Mouse (Mus musculus): ENCODE results near the gene Pde1c. TPM values are rescaled to one million over a fixed set of nuclear protein-coding genes. Genes with fewer than 3 reads are reported as not detected.

Gene Pde1c
- total RNA-seq, 2 experiments from 2014 or later: 2.8 to 3.1 TPM

DNA sequence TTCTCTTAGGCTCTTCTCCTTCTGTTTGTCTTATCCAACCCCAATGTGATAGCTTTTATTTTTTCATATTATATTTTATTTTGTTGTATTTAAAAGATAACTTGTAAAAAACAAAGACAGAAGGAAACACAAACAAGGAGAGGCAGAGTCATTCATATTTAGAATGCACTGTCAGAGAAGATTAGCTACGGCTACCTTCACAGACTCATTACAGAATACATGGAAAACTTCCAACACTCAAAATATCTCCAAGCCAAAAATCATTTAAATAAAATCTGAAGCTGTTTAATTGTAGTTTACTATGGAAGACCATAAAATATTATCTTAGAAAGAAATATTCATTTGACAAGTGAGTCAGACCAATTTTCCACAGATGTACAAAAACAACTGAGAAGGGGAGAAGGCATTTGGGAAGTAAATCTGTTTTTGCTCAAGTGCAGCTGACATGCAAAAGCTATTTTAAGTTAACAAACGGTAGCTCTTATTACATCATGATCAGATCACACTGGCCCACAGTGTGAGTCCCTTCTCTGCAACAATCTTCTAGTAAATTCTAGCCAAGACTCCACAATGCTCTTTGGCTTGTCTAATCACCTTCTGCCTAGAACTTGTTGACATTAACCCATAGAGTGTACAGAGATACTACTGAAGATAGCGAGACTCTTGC, 438.3 kb downstream of the Pde1c start:
- peak in 1 of 2 experiments; percentile 24 for DNase-seq (ENCODE audit: low spot score in 2 of 2)

DNA sequence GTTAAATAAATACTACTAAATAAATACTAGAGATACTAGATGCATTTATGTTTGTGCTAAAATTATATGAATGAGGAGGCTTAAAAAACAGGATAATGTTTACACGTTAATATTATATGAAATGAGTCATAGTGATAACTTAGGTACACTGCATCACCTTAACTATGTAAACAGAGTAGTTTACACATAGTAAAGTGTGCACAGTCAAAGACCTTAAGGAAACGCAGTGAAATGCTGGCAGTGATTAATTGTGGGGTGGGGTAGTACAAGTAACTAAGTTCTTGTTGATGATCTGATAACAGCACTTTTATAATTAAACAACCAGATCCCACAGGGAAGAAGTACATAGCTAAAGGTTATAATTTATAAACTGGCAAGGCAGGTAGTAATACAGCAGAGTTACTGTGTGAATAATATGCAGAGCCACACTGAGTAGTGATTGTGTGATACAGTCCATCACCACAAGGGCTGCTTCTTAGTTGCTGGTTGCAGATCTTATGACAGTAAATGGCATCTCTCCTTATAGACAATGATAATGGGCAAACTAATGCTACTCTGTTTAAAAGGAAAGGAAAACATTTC, 469.3 kb downstream of the Pde1c start:
- DNase-seq (ENCODE audit: low spot score in 2 of 2): no peak

DNA sequence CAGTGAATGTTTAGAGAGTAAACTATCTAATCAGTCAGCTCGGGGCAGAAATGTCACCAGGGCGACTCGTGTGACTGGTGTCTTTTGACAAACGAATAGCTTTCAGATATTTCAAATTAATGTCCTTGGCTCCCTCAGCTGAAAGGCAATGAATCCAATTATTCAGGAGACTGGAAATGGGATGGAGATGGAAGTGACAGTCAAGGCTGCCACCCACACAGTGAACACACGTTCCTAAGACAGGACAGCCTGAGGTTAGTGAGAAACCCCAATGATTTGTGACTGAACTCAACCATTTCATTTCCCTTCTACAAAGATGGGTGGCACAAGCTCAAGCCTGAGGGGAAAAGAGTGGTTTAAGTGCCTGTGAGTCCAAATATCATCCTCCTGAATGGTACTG, 470.5 kb downstream of the Pde1c start:
- no peak for DNase-seq (ENCODE audit: low spot score in 2 of 2)

DNA sequence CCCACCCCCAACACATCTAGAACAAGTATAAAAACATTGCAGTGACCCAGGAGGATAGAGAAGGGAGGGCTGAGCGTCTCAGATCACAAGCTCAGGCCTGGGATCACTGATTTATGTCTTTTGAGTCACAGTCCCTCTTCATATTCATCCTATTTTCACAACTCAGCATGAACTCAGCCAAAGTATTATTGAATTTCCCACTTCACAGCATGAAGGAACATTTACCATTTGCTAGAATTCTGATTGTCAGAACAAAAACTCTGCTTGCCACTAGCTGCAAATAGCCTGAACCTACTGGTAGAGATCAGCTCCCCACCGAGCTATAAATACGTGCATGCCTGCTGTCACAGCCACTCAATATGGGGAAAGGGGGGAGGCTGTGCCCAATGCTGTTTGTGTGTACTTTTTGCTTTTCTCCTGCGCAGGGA, 492.5 kb downstream of the Pde1c start:
- peak in 1 of 2 experiments; percentile 36 for DNase-seq (ENCODE audit: low spot score in 2 of 2)

DNA sequence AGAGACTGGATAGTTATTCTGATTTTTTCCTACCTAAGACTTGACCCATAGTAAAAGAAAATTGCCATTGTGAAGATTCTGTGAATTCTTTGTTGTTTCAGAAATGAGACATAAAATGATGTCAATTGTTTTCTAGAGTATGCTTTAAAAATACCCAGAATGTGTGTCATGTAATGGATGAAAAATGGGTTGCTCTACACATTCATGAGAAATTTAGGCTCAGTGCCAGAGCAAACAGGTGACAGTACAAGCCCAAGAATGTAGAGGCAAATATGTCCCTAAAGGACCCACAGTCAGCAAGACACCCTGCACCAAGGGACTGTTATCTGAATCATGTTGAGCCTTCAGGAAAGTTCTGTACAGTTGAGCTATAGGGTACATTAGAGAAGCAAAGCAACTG, 500.4 kb downstream of the Pde1c start:
- DNase-seq (ENCODE audit: low spot score in 2 of 2): no peak

DNA sequence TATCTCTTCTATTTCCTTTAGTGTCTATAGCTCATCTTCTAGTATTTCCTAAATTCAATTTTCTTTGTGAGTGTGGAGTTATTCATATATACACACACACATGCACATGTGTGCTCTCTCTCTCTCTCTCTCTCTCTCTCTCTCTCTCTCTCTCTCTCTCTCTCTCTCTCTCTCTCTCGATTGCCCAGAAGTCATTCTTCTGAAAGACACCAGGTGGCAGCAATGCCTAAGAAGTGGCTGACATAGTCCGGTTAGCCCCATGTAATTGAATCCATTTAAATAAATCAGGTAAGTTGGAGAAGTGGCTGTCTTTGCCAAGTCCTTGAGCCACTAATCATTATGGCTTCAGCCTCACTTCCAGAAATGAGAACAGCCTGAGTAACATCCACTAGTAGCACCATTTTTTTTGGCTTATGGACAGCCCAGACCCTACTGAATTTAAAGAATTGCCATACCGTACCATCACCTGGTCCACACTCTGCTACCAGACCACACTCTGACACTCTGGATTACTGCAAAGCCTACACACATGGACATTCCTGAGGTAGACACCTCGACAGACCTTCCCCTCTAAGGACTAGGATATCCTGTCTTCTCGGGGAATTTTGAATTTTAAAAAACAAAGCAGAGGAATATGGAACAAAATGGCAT, 502.1 kb downstream of the Pde1c start:
- DNase-seq (ENCODE audit: low spot score in 2 of 2): peak; percentile 52 to 58

DNA sequence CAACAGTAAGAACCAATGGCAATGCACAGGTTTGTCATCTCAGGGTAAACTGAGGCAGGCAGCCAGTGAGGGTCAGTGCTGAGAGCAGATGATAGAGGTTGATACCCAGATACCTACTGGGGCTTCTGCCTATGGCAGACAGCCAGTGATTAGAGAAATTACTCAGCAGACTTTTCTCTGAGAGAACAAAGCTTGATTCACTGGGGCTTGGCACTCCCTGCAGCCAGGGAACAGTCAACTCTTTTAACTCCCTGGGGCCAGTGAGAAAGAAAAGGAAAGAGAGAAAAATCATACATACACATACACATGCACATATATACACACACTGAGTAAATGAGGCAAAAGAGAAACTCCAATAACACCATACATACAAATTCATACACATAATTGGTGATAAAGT, 505.2 kb downstream of the Pde1c start:
- peak in 1 of 2 experiments; percentile 15 for DNase-seq (ENCODE audit: low spot score in 2 of 2)

DNA sequence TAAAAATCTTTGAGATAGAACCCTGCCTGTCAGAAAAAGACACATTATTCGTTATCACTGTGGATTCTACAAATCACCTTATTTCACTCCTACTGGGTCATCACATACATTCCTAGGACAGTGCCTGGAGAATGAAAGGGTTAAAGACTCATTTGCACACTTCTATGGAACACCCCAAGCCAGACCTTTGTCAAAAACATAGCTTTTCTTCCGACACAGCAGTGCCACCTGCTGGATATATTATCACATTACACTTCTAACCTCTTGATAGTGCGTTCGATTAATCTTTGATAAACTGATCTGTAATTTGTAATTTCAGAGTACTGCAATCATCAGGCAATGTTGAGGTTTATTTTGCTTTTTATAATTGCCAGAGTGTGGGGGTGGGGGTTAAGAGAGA, 519.8 kb downstream of the Pde1c start:
- peak in 1 of 2 experiments; percentile 69 for DNase-seq (ENCODE audit: low spot score in 2 of 2)

DNA sequence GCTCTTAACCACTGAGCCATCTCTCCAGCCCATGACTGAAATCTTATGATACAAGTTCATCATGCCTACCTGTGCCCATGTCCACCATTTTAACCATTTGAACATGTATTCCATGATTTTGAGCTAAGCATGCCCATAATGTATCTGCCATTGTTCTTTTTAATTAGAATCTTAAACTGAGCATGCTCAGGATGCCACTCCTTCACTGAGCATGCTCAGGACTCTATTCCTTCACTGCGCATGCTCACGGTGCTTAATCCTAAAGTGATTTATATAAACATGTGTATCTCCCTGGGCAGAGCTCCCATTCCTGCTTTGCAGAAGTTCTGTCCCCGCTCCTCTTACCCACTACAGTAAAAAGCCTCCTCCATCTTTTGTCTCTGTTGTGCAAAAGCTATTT, 520.3 kb downstream of the Pde1c start:
- DNase-seq (ENCODE audit: low spot score in 2 of 2): no peak

DNA sequence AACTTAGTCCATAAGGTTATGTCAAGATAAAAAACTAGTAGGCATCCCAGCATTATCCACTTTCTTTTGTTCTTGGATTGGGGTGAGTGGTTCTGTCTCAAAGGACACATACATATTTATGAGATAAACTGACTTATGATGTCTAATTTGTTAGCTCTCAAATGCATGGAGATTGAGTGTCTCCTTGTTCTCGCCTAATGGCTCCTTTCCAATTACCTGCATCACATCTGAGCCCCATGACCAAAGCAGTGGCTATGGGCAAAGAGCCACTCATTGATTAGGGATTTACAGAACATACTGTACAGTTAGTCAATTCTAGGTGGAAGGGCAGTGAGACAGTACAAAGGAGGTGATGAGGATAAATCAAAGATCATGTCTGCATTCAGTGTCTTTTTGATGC, 524.2 kb downstream of the Pde1c start:
- no peak for DNase-seq (ENCODE audit: low spot score in 2 of 2)

DNA sequence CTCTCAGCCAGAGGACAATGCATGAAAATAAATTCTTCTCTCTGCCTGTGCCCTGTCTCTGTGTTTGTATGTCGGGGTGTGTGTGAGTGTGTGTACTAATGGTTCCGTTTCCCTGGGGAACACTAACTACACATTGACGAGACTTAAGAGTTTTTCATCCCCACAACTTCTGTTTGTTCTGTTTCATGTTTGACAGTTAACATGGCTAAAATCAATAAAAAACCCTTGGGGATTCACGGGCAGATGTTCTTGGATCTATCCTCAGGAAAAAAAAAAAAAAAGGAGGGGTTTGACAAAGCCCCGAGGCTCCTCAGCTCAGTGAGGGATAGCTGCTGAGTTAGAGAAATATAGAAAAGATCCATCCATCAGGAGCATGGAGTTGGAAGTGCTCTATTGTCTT, 524.6 kb downstream of the Pde1c start:
- no peak for DNase-seq (ENCODE audit: low spot score in 2 of 2)

DNA sequence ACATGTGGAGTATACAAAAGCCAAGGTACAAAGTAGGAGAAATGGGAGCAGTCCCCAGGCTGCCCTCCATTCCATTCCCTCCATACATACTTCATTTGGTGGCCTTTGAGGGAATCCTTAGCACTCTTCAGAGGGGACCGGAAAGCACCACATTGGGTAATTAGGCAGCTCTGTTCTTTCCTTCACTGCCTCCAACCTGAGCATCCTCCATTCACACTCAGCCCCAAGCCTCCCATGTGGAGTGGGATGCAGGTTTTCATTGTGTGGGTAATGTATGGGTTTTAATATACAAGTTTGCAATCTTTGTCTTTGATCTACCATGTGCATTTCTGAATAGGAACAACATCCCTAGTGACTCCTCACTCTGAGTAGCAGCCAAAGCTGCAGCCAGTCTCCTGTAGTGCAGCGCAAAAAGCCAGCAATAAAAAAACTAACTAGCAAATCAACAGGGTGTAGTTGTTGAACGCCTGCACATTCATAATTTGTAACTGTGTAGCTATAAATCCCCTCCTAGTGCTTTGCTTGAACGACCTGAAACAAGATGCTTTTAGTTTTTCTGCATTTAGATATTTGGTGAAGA, 529.3 kb downstream of the Pde1c start:
- DNase-seq (ENCODE audit: low spot score in 2 of 2): no peak

DNA sequence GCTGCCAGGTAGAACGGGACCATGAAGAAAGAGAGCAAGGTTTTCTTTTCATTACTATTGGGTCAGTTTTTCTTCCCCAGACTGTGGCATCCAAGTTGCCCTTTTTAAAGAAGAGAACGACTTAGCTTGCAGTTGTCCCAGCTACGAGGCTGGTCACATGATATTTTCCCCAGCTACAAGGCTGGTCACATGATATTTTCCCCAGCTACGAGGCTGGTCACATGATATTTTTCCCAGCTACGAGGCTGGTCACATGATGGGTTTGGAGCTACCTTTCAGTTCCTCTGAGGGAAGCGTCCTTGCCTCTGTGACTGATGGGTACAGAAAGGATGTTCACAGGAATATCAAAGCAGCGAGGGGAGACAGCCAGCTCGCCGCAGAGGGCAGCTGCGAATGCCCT, 533.8 kb downstream of the Pde1c start:
- DNase-seq (ENCODE audit: low spot score in 2 of 2): no peak

DNA sequence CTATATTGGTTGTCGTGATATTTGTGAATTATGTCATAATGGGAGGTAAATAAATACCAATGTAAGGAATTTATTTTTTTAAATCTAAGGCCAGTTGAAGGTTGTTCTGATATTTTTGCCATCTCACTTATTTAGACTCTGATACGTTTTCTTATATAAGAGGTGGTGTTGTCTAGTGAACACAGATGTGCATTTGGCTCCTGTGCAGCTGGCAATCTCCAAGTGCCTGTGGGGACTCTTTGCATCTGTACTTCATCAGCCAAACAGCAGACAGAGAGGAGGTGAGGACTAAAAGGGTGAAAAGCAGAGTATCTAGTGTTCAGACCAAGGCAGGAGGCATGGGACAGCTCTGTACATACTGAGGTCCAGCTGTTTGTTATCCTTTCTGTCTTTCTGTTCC, 536.7 kb downstream of the Pde1c start:
- DNase-seq (ENCODE audit: low spot score in 2 of 2): no peak

DNA sequence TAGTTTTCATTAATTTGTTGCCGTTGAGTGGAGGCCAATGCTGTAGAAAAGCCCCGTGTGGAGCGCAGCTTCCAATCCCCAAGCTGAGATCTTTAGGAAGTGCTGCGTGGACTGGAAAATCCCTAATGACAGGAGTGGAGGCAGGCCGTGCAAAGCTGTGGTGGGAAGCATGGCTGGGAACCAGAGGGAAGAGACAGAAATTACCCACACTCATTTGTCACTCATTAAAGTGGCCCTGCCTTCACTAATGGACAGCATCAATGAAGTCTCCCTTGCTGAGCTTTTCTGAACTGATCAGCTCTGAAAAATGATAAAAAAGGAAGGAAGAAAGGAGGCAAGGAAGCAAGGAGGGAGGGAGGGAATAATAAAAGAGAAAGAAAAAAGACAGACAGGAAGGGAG, 538.9 kb downstream of the Pde1c start:
- DNase-seq (ENCODE audit: low spot score in 2 of 2): no peak

DNA sequence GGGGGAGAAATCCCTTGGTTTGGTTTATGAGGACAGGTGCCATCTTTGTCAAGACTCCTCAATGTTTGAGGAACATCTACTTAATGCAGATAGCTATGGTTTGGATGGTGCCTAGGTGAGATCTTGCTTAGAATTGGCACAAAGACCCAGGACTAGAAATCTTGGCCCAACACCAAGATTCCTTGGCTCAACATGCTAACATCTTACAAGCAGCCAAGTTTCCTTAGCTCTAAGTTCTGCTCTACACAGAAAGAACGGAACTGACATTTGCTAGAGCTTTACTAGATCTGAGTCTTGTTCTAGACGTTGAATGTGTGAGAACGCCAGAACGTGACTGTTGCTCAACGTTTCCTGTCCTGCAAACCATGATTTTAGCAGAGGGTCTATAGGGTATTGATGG, 540.9 kb downstream of the Pde1c start:
- DNase-seq (ENCODE audit: low spot score in 2 of 2): no peak

DNA sequence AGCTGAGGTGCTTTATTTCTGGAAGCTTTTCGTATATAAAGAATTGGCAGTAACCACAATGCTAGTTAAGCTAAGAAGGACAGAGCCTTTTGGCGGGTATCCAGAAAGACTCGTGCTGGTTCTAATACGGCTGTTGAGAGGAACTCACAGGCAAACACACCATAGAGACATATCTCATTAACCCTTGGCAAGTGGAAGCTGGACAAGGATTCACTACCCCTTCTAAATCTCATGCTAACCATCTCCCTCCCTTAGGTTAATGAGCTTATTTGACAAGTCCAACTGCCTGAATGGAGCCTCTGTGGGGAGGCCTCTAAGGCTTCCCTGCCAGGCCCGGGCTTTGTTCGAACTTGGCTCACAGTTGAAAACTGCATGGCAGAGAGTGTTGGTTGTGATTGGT, 541.6 kb downstream of the Pde1c start:
- DNase-seq (ENCODE audit: low spot score in 2 of 2): no peak

DNA sequence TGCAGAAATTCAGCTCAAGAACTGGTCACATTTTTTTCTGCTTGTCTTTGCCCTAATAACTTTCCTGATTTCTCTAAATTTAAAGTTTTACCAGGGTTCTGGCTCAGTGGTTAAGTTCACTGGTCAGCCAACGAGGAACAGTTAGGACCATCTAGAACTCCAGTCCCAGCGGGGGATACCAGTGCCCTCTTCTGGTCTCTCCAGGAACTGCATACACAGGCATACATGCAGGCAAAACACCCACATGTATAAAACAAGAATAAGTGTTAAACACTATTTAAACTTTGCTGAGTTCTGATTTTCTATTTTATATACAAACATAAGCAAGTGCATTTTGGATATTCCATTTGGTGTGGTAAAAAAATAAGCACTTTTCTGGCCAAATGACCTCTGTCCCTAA, 543.4 kb downstream of the Pde1c start:
- no peak for DNase-seq (ENCODE audit: low spot score in 2 of 2)
